Mouse (Mus musculus): Measurements from ENCODE around the gene Rnf5. TPM values are rescaled to one million over a fixed set of nuclear protein-coding genes. Genes with fewer than 3 reads are reported as not detected.

Gene Rnf5
- total RNA-seq, 2 experiments from 2014 or later, result 8.9 to 59.5 TPM

DNA sequence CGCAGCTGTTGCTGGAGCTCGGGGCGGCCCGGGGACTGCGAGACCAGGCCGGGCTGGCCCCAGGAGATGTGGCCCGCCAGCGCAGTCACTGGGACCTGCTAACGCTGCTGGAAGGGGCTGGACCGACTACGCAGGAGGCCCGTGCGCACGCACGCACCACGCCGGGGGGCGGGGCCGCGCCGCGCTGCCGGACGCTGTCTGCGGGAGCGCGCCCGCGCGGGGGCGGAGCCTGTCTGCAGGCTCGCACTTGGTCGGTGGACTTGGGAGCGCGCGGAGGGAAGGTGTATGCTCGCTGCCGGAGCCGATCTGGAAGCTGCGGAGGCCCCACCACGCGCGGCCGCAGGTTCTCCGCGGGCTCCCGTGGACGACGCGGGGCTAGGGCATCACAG, 16.1 kb downstream of the Rnf5 start:
- ATAC-seq (ENCODE audit: poor library complexity, severe bottlenecking), result peak; percentile 72

- ATAC-seq (ENCODE audit: poor library complexity, severe bottlenecking), result peak; percentile 24
Observed at GRCm38 (mm10) chr17:34586796-34587422, 16.6 kb downstream of the Rnf5 start.

DNA sequence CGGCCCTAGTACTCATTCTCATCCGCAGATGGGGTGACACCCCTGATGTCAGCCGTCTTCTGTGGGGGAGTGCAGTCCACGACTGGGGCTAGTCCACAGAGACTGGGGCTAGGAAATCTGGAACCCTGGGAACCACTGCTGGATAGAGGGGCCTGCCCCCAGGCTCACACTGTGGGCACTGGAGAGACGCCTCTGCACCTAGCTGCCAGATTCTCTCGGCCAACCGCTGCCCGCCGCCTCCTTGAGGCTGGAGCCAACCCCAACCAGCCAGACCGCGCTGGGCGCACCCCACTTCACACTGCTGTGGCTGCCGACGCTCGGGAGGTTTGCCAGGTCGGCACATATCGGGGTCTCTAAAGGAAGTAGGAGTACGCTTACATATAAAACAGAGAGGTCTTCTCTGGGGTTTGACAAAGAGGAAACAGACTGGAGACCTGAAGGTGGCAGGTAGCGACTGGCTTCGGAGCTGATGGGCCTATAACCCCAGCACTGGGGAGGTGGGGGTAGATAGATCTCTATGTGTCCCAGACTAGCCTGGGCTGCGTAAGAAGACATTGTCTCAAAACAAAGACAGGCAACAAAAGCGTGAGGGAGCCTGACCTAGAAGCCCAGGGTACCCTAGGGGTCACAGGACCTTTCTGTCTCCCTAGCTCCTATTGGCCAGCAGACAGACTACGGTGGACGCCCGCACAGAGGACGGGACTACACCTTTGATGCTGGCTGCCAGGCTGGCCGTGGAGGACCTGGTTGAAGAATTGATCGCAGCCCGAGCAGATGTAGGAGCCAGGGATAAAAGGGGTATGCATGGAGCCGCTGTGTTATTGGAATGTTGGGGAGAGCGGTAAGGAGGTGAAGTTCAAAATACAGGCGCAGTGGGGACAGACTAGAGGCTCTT, 17.4 kb downstream of the Rnf5 start:
- ATAC-seq (ENCODE audit: poor library complexity, severe bottlenecking), result no peak

DNA sequence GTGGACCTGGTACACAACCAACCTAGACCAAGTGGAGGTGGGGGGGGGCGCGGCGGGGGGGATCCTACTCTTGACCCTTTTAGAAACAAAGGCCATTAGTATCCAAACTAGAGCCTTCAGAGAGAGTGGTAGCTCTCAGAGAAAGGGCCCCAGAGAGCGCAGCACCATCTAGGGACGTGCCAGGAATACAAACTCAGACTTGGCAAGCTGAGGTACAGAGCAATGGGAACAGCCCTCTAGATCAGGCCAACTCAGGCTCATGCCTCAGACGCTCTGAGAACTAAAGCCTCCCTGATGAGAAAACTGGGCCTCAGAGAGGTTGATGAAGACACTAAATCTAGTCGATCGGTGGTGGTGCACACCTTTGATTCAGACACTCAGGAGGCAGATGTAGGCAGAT, 18.4 kb downstream of the Rnf5 start:
- ATAC-seq (ENCODE audit: poor library complexity, severe bottlenecking), result no peak

GRCm38 (mm10) chr17:34583819-34584218, 19.7 kb downstream of the Rnf5 start:
- ATAC-seq (ENCODE audit: poor library complexity, severe bottlenecking), result no peak

- no peak for ATAC-seq (ENCODE audit: poor library complexity, severe bottlenecking)
Observed at GRCm38 (mm10) chr17:34583397-34583796, 20.1 kb downstream of the Rnf5 start.

DNA sequence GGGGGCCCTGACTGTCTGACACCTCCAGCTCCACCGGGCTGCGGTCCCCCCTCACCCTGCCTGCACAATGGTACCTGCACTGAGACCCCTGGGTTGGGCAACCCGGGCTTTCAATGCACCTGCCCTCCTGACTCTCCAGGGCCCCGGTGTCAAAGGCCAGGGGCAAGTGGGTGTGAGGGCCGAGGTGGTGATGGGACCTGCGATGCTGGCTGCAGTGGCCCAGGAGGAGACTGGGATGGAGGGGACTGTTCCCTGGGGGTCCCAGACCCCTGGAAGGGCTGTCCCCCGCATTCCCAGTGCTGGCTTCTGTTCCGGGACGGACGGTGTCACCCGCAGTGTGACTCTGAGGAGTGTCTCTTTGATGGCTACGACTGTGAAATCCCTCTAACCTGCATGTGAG, 21.0 kb downstream of the Rnf5 start:
- ATAC-seq (ENCODE audit: poor library complexity, severe bottlenecking), result no peak

- peak; percentile 83 for ATAC-seq (ENCODE audit: poor library complexity, severe bottlenecking)
Observed at GRCm38 (mm10) chr17:34578070-34578469, 25.4 kb downstream of the Rnf5 start.

- ATAC-seq (ENCODE audit: poor library complexity, severe bottlenecking), result no peak
Observed at GRCm38 (mm10) chr17:34576577-34576976, 26.9 kb downstream of the Rnf5 start.

- ATAC-seq (ENCODE audit: poor library complexity, severe bottlenecking), result no peak
Observed at GRCm38 (mm10) chr17:34572361-34572760, 31.1 kb downstream of the Rnf5 start.

DNA sequence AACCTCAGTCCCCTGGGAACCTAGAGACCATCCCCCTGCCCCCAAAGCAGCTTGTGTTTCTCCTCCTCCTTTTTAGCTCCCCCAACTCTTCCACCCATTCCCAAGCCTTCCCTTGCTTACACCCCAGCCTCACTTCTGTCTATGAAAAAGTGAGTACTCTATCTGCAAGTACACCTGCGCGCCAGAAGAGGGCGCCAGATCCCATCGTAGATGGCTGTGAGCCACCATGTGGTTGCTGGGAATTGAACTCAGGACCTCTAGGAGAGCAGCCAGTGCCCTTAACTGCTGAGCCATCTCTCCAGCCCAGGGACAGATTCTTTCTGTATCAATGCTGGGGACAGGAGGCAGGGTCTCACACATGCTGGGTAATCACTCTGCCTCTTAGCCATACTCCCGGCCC, 31.6 kb downstream of the Rnf5 start:
- ATAC-seq (ENCODE audit: poor library complexity, severe bottlenecking), result peak; percentile 56; the same call in 1 of the 2 replicates

DNA sequence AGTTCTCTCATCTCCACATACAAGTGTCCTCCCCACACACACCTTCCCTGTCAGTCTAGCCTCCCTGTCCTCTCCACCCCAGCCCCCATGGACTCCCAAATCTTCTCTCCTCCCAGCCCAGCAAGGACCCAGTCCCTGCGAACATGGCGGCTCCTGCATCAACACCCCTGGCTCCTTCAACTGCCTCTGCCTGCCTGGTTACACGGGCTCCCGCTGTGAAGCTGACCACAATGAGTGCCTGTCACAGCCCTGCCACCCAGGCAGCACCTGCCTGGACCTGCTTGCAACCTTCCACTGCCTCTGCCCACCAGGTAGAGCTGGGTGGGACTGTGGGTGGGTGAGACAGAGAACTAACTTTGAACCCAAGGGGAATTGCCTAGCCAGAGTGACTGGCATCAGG, 33.6 kb downstream of the Rnf5 start:
- no peak for ATAC-seq (ENCODE audit: poor library complexity, severe bottlenecking)

GRCm38 (mm10) chr17:34568421-34568820, 35.1 kb downstream of the Rnf5 start:
- ATAC-seq (ENCODE audit: poor library complexity, severe bottlenecking), result no peak

- no peak for ATAC-seq (ENCODE audit: poor library complexity, severe bottlenecking)
Observed at GRCm38 (mm10) chr17:34567311-34567710, 36.2 kb downstream of the Rnf5 start.

DNA sequence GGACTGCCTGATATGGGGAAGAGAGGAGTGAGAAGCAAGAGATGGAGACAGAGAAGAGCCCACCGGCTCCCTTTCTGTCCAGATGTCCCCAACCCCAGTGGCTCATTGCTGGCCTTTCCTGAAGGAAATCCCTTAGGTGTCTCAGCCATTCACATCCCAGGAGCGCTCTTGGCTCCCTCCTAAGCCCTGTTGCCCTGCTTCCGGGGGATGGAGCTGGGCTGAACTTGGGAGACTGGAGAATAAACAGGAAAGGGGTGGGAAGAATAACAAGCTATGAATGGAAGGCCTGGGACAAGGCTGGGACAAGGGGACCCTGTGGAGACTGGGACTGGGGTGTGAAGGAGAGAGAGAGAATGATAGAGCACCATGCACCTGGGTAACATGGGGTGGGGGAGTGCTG, 38.7 kb downstream of the Rnf5 start:
- ATAC-seq (ENCODE audit: poor library complexity, severe bottlenecking), result no peak

DNA sequence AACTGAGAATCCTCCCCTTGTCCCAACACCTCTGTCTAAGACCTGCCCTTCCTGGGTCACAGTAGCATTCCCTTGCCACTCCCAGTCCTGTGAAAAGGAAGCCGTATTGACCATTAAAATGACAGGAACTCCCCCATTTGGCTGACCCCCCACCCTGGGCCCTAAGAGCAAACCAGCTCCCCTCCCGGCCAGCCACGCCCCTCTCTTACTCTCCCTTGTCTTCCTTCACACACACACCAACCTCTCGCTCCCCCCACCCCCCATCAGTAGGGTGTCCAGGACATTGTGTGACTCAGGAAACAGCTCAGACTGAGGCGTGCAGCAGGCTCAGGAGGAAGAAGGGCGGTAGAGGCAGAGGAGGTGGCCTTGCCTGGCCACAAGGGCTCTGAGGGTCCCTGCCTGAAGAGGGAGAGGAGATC, 39.5 kb downstream of the Rnf5 start, which contains the start of gene Notch4:
Notch4 (plus strand) TSS at position 266 of the 419 bp plus-strand sequence.
- no peak for ATAC-seq (ENCODE audit: poor library complexity, severe bottlenecking)

- ATAC-seq (ENCODE audit: poor library complexity, severe bottlenecking), result no peak
Observed at GRCm38 (mm10) chr17:34563354-34563753, 40.1 kb downstream of the Rnf5 start.

- no peak for ATAC-seq (ENCODE audit: poor library complexity, severe bottlenecking)
Observed at GRCm38 (mm10) chr17:34562595-34562994, 40.9 kb downstream of the Rnf5 start.

DNA sequence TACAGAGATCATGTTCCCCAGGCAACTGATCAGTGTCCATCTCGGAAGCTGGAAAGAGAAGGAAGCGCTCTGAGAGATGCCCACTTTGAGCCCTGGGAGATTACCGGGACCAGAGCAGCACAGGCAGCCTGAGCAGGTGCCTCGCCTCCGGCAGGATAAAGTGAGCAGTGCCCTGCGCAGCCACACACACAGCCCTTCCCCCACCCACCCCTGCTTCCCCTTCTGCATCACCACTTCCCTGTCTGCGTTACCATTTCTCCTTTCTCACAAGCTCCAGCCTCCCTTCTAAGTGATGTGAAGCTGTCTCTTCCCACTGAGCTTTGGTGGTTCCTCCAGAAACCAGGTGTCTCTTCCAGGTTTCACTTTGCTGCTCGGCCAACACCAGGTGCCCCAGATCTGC, 42.3 kb downstream of the Rnf5 start:
- peak; percentile 93 for ATAC-seq (ENCODE audit: poor library complexity, severe bottlenecking)

- ATAC-seq (ENCODE audit: poor library complexity, severe bottlenecking), result no peak
Observed at GRCm38 (mm10) chr17:34560438-34560837, 43.1 kb downstream of the Rnf5 start.

GRCm38 (mm10) chr17:34559895-34560294, 43.6 kb downstream of the Rnf5 start:
- ATAC-seq (ENCODE audit: poor library complexity, severe bottlenecking), result 0 out of 2 replicates have a peak, but pooled peaks have one; percentile 34

- ATAC-seq (ENCODE audit: poor library complexity, severe bottlenecking), result no peak
Observed at GRCm38 (mm10) chr17:34559116-34559515, 44.4 kb downstream of the Rnf5 start.
